Mouse (Mus musculus) ES-E14 (cell line): ENCODE measurements around the gene Rgsl1.

ENCODE experiments used
- CHD2 ChIP-seq: IDR thresholded peaks from 2 replicates; pipeline ENCODE4 v1.6.1; 2014; ENCODE audit warnings: mild to moderate bottlenecking, low read depth, low read length, inconsistent platforms
- HCFC1 ChIP-seq: IDR thresholded peaks from 2 replicates; pipeline ENCODE4 v1.6.1; 2012; ENCODE audit warnings: low read length, inconsistent platforms, borderline replicate concordance; ENCODE audit not compliant: insufficient read depth
- MAFK ChIP-seq: IDR thresholded peaks from 2 replicates; pipeline ENCODE4 v1.6.1; 2014; ENCODE audit warnings: mild to moderate bottlenecking, low read depth, low read length, inconsistent platforms; ENCODE audit not compliant: insufficient read depth
- ZC3H11A ChIP-seq: IDR thresholded peaks from 2 replicates; pipeline ENCODE4 v1.6.1; 2012; ENCODE audit warnings: low read depth, mild to moderate bottlenecking, inconsistent platforms, low read length, borderline replicate concordance
- ZNF384 ChIP-seq: IDR thresholded peaks from 2 replicates; pipeline ENCODE4 v1.6.1; 2012; ENCODE audit warnings: low read depth, low read length, inconsistent platforms

GRCm38 (mm10) chr1:153747861-153748530 is 95.9 kb downstream of the Rgsl1 start:
- TF ChIP-seq CHD2 = no peak
- no peak for TF ChIP-seq ZNF384
- TF ChIP-seq ZC3H11A = no peak
- TF ChIP-seq MAFK = no peak
- no peak for TF ChIP-seq HCFC1
